Mouse (Mus musculus) heart, adult 2 months (tissue): Measurements from ENCODE around the gene Elmod3.

Source experiments
- CTCF ChIP-seq: fragments of 200-600 bp; IDR thresholded peaks from 2 replicates; pipeline ENCODE4 v1.8.1; 2022; ENCODE audit warnings: antibody characterized with exemption, mild to moderate bottlenecking, moderate library complexity
- POLR2A ChIP-seq: fragments of 200-500 bp; IDR thresholded peaks from 2 replicates; pipeline ENCODE4 v1.6.1; 2011; ENCODE audit warnings: mild to moderate bottlenecking, low read depth, low read length, control low read depth; ENCODE audit not compliant: insufficient read depth

DNA sequence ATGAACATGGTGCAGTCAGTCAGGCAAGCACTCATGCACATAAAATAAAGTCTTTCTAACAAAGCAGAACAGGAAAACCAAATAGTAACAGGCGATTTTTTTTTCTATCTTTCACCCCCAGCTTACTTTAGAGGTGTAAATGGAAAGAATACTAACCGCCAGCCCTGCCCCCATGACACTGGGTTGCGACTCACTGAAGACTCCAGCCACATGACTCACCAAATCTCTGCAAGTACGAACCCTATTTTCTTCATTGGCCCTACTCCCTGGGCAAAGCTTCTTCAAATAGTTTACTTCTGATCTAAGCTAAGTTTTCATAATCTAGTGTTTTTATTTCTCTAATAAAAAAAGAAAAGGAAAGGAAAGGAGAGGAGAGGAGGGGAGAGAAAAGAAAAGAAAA, 46.4 kb upstream of the Elmod3 start:
- TF ChIP-seq POLR2A (no peak), CTCF (no peak)
